Mouse (Mus musculus): ENCODE measurements around the gene Ugdh. TPM values are rescaled to one million over a fixed set of nuclear protein-coding genes. Genes with fewer than 3 reads are reported as not detected.

Gene Ugdh
- 10.8 and 23.0 TPM in 2 replicates for total RNA-seq (2015; ENCODE audit: low replicate concordance)
- 12.3 and 15.8 TPM in 2 replicates for total RNA-seq (2017; ENCODE audit: low replicate concordance)

DNA sequence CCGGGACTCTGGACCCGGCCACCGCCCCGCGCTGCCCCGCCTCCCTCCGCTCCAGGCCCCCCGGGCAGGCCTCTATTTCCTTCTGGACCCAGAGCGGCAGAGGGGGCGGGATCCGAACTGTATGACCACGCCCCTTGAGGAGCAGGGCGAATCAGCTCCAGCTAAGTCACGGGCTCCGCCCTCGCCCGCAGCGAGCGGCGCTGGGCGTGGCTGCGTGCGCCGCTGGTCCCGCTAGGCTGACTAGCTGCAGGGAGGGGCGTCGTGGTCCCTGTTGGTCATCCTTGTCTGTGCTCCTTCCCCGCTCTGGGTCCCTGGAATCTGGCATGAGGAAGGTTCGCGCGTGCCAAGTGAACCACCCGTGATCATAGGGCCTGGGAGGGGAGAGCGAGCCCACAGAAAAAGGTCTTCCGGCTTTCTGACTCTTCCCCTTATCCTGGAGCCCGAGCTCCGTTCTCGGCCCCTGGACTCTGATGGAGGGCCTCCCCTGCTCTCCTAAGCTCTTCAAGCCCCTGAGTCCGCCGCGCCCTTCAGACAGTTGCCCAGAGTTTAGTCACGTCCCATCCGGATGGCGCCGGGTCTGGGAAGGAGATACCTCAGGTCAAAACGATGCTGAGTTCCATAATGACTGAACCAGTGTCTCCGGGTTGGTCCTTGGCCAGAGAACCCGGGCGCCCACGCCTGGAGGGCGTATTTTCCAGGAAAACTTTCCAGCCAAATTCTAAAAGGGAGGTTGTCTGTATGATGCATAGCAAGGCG lies at the start of gene Ugdh:
Ugdh (minus strand) TSS at position 144 of the 756 bp plus-strand sequence.
- peak; percentile 98 for ATAC-seq (replicated peaks; ENCODE audit: low FRiP score, poor library complexity, severe bottlenecking)

DNA sequence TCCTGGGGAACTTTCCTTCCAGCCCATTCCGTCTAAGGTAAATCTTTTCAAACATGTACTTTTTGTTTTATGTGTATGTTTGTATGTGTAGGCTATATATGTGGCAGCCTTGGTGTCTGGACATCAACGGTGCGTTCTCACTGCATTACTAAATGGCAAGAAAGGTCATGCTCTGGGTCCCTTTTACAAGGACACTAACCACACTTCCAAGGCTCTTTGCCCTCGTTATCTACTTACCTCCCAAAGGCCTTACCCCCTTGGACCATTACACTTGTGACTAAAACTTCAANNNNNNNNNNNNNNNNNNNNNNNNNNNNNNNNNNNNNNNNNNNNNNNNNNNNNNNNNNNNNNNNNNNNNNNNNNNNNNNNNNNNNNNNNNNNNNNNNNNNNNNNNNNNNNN lies 47.2 kb upstream of the Ugdh start:
- no peak for ATAC-seq (replicated peaks; ENCODE audit: low FRiP score, poor library complexity, severe bottlenecking)

DNA sequence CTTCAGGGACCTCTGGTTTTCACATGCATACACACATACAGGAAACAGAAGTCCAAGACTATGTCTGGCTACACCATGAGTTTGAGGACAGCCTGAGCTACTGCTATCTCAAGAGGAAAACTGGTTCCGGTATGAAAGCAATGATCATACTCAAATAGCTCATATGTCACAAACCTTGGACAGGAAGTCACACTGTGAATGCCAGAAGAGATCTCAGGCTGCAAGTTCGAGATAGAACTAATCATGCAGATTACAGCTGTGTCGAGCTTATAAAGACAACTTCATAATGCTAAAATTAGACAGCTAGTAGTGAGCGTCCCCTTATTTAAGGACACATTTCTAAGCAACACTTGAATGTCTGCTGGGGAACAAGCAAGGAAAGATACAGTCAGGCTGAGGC lies 44.8 kb upstream of the Ugdh start:
- ATAC-seq (replicated peaks; ENCODE audit: low FRiP score, poor library complexity, severe bottlenecking), result no peak

DNA sequence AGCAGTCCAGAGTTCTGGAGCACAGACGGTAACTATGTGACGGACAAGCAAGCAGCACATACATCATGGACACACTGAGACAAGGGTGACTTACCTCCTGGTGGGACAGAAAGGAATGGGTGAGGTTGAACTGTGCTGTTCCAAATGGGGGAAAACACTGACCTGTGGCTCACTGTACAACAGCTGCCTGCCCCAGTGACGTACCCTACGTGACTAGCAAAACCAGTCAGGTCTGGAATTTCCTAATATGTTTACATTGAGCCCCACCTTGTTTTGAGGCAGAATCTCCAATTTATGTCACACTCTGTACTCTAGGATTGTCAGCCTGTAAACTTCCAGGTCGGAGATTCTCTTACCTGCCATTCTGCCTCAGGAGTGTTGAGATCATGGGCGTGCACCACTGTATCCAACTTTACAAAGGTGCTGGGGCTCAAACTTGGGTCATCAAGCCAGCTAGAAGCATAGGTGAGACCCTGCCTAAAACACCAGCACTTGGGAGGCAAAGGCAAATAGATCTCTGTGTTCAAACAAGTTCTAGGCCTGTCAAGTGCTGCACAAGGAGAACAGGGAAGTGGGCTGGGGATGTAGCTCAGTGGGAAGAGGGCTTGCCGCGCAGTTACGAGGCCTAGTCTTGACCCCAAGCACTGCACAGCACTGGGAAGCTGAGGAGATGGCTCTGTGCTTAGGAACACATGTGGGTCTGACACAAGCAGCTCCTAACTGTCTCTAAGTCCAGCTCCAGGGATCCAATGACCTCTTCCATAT lies 44.1 kb upstream of the Ugdh start:
- ATAC-seq (replicated peaks; ENCODE audit: low FRiP score, poor library complexity, severe bottlenecking), result no peak

DNA sequence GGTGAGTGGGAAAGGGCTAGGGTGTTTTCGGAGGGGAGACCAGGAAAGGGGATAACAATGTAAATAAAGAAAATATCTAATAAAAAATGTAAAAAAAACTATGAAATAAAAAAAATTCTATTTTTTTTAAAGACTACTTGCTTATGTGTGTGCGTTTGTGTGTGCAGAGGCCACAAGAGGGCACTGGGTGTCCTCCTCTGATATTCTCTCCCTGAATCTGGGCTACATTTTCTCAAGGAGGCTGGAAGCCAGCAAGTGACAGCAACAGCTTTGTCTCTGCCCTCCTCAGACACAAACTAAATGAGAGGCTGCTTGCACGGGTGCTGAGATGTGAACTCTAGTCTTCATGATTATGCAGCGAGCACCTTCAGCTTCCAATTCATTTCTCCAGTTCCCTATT lies 42.5 kb upstream of the Ugdh start:
- no peak for ATAC-seq (replicated peaks; ENCODE audit: low FRiP score, poor library complexity, severe bottlenecking)

DNA sequence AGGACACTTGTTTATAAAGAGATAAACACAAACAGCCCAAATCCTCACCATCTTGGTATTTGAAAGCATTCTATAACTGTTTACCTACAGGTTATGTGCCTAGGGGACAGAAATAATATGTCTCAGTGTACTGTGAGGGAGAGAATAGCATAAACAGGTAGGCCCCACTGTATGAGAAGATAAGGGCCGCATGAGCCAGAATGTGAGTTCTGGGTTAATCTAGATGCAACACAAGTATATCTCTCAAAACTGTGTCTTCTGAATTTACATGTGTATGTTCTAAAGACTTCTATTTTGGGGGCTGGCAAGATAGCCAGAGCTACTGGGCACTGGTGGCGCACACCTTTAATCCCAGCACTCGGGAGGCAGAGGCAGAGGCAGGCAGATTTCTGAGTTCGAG lies 41.0 kb upstream of the Ugdh start:
- ATAC-seq (replicated peaks; ENCODE audit: low FRiP score, poor library complexity, severe bottlenecking), result 0 out of 2 replicates have a peak, but pooled peaks have one; percentile 33

DNA sequence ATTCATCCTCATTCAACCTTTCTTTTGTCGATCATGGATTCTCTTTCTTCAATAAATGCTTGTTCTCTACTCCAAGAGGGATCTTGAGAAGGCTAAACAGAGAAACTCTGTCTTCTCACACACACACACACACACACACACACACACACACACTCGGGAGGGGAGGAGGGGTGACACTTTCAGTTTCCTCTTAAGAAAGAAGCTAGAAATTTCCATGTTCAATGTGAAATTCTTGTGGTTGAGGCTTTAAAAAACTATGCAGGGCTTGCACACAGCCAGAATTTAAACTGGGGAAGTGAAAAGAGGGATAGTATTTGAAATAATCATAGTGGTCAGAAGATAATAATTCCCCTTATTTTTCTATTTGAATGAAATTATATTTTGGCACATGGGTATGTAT lies 40.1 kb upstream of the Ugdh start:
- ATAC-seq (replicated peaks; ENCODE audit: low FRiP score, poor library complexity, severe bottlenecking), result no peak

DNA sequence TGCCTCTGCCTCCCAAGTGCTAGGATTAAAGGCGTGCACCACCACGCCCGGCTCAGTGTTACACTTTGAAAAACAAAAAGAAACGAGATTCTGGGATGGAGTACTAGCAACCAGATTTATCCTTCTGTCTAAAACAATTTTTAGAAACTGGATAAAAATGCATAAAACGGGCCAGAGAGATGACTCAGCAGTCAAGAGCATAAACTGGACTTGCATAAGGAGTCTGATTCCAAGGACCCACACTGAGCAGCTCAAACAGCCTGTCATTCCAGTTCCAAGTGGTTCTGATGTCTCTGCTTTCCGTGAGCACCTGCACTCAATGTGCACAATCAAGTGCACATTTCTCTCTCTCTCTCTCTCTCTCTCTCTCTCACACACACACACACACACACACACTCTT lies 34.0 kb upstream of the Ugdh start:
- no peak for ATAC-seq (replicated peaks; ENCODE audit: low FRiP score, poor library complexity, severe bottlenecking)

DNA sequence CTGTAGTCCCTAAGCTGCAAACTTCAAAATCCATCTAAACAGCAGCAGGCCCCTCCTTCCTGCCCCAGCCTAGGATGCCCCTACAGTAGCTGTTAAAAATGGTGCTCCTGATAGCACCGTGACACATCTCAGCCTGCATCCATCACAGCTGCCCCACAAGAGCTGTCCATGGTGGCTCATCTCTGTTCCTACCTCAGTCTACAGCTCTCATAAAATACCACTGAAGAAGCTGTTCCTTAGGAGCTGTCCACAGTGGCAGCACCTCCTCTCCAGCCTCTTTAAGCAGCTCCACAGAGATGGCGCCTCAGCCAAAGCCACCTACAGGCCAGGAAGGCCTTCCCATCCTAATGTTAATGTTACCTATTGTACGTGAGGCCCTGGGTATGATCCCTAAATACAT lies 31.2 kb upstream of the Ugdh start:
- ATAC-seq (replicated peaks; ENCODE audit: low FRiP score, poor library complexity, severe bottlenecking), result no peak

DNA sequence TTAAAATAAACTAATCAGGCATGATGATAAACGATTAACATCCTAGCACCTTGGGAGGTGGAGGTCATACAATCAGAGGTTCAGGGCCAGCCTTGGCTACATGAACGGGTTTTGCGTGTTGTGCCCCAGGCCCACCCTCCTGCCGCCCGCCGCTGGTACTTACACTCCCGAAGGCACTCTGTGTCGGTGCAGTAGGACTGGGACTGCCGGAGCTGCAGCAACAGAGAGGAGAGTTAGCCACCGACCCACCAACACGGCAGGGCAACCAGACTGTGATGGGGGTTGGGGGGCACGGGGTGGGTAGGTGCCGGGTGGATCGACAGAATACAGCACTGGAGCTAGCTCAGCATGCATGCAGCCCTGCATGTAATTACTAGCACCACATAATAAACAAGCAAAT lies 24.6 kb upstream of the Ugdh start:
- no peak for ATAC-seq (replicated peaks; ENCODE audit: low FRiP score, poor library complexity, severe bottlenecking)

DNA sequence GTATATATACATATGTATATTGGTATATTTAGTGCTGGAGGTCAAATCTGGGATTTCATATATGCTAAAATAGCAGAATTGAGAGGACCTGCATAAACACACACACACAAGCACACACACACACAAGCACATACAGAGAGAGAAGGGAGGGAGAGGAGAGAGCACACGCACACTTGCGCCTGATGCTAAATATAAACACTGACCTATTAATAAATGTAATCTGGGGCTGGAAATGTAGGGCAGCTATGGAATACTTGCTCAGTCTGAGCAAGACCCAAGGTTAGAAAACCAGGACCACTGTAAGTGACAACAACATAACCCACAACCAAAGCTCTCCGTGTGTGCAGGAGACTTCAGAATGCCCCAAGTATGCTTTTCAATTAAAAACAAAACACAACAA lies 23.7 kb upstream of the Ugdh start:
- ATAC-seq (replicated peaks; ENCODE audit: low FRiP score, poor library complexity, severe bottlenecking), result no peak

DNA sequence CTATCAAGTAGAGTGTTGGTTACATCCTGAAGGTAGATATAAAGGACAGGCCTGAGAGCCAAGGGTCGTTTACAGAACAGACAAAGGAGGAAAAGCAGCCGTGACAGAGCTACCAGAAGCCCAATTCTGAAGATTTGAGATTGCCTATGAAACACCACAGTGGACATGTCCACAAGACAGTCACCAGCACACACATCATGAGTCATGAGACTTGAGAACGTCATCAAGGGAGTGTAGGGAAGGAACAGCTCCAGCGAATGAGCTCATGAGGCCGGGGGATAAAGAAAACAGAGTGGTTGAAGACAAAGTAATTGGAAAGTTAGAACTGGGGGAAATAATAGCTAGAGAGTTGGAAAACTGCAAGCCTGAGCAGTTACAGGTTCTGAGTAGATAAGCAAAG lies 22.1 kb upstream of the Ugdh start:
- ATAC-seq (replicated peaks; ENCODE audit: low FRiP score, poor library complexity, severe bottlenecking), result no peak

DNA sequence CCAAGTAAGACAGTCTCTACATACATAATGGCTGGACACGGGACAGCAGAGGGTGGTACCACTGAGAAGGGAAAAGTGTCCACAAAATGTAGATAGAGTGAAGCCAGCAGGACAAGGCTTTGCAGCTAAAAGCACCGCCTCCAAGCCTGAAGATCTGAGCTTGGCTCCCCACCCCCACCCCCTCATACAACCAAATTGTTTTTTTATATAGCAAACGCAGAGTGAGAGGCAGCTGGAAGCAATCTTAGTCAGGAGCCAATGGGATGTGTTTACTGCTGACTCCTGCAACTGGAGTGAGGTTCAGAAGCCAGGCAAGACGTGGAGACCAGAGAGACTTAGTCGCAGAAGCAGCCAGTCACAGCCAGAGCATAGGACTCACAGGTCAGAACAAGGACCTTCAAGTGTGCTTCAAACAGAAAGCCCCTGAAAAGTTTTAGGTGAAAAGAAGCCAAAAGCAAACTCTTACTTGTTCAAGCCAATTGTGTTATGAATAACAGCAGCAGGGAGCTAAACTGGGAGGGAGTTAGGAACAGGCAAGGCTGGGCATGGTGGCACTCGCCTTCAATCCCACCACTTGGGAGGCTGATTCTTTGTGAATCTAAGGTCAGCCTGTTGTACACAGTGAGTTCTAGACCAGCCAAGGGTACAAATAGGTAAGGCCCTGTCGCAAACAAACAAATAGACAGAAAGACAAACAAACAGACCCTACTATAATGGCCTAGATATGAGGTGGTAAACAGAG lies 21.5 kb upstream of the Ugdh start:
- no peak for ATAC-seq (replicated peaks; ENCODE audit: low FRiP score, poor library complexity, severe bottlenecking)

DNA sequence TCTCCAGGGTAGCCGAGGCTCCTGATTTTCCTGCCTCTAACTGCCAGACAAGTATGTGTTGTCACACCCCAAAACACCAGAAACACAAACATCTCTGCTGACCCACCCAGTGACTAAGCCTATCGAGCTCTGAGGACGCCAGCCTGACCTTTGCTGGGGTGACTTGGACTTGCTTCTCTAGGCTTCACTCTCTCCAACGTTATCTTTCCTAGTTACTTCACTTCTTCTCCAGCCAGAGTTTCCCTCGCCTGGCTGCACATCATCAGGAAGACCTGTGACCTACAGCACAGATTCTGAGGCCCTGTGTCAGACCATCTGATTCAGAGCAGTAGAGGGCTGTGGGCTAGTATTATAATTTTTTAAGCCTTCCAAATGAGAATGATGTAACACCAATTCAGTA lies 19.0 kb upstream of the Ugdh start:
- ATAC-seq (replicated peaks; ENCODE audit: low FRiP score, poor library complexity, severe bottlenecking), result no peak

DNA sequence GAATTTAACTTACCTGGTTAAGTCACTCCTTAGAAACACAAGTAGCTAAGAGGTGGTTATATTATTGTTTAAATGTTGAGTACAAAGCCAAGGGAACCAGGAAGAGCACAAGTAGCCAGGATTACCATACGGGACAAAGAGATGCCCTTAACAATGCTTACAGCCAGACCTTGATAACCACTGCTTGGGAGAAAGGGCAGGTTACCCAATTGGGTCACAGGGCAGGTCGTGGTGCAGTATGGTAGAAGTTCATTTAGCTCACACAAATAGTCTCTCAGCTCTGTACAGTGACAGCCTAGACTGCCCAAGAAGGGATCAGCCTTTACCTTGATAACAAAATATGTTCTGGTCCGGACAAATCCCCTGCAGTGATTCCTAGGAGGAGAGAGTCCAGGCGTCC lies 13.2 kb upstream of the Ugdh start:
- no peak for ATAC-seq (replicated peaks; ENCODE audit: low FRiP score, poor library complexity, severe bottlenecking)

DNA sequence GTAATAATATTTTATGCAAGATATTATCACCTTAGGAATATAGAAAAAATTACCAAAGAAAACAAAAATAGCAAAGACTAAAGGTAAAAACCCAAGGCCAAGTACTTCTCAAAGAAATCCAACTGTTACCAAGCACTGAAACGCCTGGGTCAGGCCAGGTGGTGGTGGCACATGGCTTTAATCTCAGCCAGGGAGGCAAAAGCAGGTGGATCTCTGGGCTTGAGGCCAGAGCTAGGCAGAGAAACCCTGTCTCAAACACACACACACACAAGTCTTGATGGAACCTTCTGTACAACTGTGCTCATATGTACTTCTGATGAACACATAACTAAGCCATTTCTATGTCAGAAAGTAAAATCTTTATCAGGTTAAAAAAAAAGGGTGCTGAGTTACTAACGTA lies 12.1 kb upstream of the Ugdh start:
- ATAC-seq (replicated peaks; ENCODE audit: low FRiP score, poor library complexity, severe bottlenecking), result no peak

DNA sequence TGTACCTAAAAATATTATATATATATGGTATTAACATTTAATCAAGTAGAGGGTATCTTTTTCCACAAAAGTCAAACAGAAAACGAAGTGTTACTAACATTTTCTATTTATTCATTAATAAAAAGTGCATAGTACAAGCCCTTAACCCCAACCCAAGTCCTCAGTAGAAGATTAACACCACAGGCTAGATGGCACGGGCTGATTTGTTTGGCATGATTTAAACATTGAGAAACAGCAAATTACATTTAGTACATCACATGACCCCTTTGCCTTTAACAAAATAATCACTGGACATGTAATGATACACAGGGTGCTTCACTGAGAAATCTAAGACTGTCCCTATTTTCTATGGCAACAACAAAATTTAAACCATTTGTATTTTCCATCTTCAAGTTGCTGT lies 11.0 kb upstream of the Ugdh start:
- ATAC-seq (replicated peaks; ENCODE audit: low FRiP score, poor library complexity, severe bottlenecking), result no peak

DNA sequence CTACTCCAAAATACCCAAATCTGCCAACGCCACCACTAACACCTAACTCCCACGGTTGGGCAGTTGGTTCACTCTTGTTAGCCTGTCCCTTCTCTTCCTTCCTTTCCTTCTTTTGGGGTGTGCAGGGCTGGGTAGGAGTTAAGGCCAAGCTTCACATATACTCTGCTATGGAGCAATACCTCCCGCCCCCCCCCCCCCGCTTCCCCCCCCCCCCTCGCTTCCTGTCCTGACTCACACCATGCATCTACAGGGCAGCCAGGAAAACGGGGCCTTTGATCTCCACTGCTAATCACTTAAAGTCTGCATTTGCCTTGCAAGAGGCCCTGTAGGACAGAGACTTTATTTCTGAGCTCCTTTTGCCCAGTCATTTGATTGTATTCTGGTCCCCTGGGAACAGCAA lies 9.2 kb upstream of the Ugdh start:
- ATAC-seq (replicated peaks; ENCODE audit: low FRiP score, poor library complexity, severe bottlenecking), result no peak

DNA sequence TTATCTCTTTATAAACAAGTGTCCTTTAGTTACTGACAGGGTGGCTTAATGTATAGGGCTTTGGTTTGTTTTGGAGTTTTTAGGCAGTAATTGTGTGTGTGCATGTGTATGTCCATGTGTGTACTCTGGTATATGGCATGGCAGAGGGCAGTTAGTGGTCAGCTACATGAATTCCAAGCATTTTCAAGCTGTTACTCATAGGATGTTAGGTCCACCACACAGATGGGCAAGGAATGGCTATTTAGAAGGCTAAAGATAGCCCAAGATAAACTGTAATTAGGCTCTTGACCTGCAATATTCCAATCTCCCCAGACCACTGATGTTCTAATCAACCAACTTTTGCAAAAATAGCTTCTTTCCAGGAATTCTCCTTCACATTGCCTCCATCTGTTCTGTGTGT lies 2.3 kb upstream of the Ugdh start:
- ATAC-seq (replicated peaks; ENCODE audit: low FRiP score, poor library complexity, severe bottlenecking), result no peak

DNA sequence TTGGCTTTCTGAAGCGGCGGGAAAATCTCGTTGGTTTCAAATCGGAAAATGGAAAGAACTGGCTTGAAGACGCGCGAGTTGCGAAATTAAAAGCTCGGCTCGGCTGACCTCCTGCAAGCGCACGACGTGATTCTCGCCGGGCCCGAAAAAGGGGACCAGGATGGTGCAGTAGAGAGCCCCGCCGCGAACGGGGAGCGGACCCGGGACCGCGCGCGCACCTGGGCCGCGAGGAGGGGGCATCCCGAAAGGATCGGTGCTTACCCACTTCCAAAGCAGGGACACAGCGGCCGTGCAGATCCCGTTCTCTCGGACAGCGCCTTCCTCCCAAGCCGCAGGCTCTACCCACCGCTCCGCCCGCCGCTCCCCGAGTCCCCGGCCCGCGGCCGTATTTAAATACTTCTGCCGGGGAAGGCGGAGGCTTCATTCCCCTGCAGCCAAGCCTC lies 365 bp downstream of the Ugdh start:
- no peak; the same call in 1 of the 2 replicates for ATAC-seq (replicated peaks; ENCODE audit: low FRiP score, poor library complexity, severe bottlenecking)
